Mouse (Mus musculus) right cerebral cortex, postnatal 36 days (tissue): Measurements from ENCODE around the gene Olfr136.

Experiments used
- DNase-seq, 2 experiments: peaks; one replicate each; pipeline ENCODE4 v3.0.0; 2022; ENCODE audit warnings: low spot score in 2 of 2, mixed read lengths in 1 of 2

Gene Olfr136

GRCm38 (mm10) chr17:38329531-38329930, at the start of gene Olfr136:
Gene Olfr136 (plus strand): TSS chr17:38329831.
- DNase-seq = no peak

- DNase-seq = no peak
Observed at GRCm38 (mm10) chr17:38307470-38307869, 22.2 kb upstream of the Olfr136 start, which contains the start of gene Olfr137. Gene Olfr137 (minus strand): TSS chr17:38307570.
